Mouse (Mus musculus): ENCODE results near the gene Thra.
"Not testable (repeated sequence)": the region's sequence is repeated elsewhere in the genome, so short reads cannot be mapped to it uniquely, and the experiment has no call there.

Gene Thra

GRCm38 (mm10) chr11:98717904-98718303 is 22.5 kb upstream of the Thra start:
- DNase-seq, result peak; percentile 92

- DNase-seq, result no peak
Measured at GRCm38 (mm10) chr11:98720756-98721155, 19.7 kb upstream of the Thra start.

- DNase-seq, result peak; percentile 95
Measured at GRCm38 (mm10) chr11:98721458-98722226, 18.8 kb upstream of the Thra start.

GRCm38 (mm10) chr11:98723098-98723497 is 17.3 kb upstream of the Thra start:
- peak; percentile 50 for DNase-seq

GRCm38 (mm10) chr11:98725926-98726506 is 14.4 kb upstream of the Thra start:
- DNase-seq, result no peak

- peak; percentile 94 for DNase-seq
Measured at GRCm38 (mm10) chr11:98729119-98729588, 11.3 kb upstream of the Thra start, which contains the start of gene Med24. Med24 (minus strand) TSS chr11:98729435.

GRCm38 (mm10) chr11:98730727-98731126 is 9.7 kb upstream of the Thra start:
- no peak for DNase-seq

GRCm38 (mm10) chr11:98731134-98731533 is 9.3 kb upstream of the Thra start:
- peak; percentile 71 for DNase-seq

GRCm38 (mm10) chr11:98734020-98734419 is 6.4 kb upstream of the Thra start:
- DNase-seq, result no peak

GRCm38 (mm10) chr11:98735111-98735510 is 5.3 kb upstream of the Thra start:
- DNase-seq, result no peak

- no peak for DNase-seq
Measured at GRCm38 (mm10) chr11:98736176-98736575, 4.3 kb upstream of the Thra start.

- not testable (repeated sequence) for DNase-seq
Measured at GRCm38 (mm10) chr11:98737220-98737619, 3.2 kb upstream of the Thra start.

- DNase-seq, result no peak
Measured at GRCm38 (mm10) chr11:98738428-98738911, 2.0 kb upstream of the Thra start.

GRCm38 (mm10) chr11:98738925-98739324 is 1.5 kb upstream of the Thra start:
- DNase-seq, result no peak

GRCm38 (mm10) chr11:98740026-98740392 is 429 bp upstream of the Thra start:
- no peak for DNase-seq

- DNase-seq, result no peak
Measured at GRCm38 (mm10) chr11:98741051-98741620, 698 bp downstream of the Thra start.

- peak; percentile 91 for DNase-seq
Measured at GRCm38 (mm10) chr11:98741622-98742396, 1.4 kb downstream of the Thra start.

- peak; percentile 67 for DNase-seq
Measured at GRCm38 (mm10) chr11:98742397-98743291, 2.2 kb downstream of the Thra start.

- peak; percentile 91 for DNase-seq
Measured at GRCm38 (mm10) chr11:98743655-98744345, 3.4 kb downstream of the Thra start.

- peak; percentile 76 for DNase-seq
Measured at GRCm38 (mm10) chr11:98744456-98745019, 4.1 kb downstream of the Thra start.
